Mouse (Mus musculus): Measurements from ENCODE around the gene Gm7247. TPM values are rescaled to one million over a fixed set of nuclear protein-coding genes. Genes with fewer than 3 reads are reported as not detected.

The Gm7247 gene
- not detected in 2 replicates for polyA plus RNA-seq (2014; fragmentation: Nextera tagmentation; extraction: Ambion mirVana)

DNA sequence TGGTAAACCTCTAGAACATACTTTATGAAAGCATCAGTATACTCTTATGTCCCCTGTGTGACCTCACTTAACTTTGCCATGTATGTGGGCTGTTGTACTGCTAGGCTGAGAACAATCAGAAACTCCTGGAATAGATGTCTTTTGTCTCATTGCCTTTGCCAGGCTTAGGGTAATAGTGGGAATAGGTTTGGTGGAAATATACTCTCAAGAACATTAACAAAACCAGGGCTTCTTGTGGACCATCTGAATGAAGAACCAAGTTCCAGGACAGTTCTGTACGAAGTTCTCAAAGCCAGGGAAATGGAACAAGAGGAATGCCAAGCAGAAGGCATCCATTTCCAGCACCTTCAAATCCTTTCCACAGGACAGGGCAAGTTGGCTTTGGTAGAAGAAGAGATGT, at the start of gene Gm7247:
Gene Gm7247 (plus strand): TSS at position 301 of the 400 bp plus-strand sequence.
- no peak for ATAC-seq (ENCODE audit: insufficient read depth, low FRiP score, low TSS enrichment)
- H3K4me1 ChIP-seq (ENCODE audit: control insufficient read depth, insufficient read depth, low read length): no peaks in the 10 kb centered on the region

DNA sequence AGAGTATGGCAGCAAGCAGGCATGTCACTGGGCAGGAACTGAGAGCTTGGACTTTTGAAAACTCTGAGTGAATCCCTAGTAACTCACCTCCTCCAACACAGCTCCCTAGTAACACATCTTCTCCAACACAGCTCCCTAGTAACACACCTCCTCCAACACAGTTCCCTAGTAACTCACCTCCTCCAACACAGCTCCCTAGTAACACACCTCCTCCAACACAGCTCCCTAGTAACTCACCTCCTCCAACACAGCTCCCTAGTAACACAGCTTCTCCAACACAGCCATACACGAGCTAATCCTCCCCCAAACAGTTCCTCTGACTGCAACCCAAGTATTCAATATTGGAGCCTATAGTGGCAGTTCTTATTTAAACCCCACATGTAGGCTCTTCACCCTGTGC, 37.6 kb upstream of the Gm7247 start:
- H3K4me1 ChIP-seq (ENCODE audit: control insufficient read depth, insufficient read depth, low read length): no peaks in the 10 kb centered on the region
- no peak overlapping the region for H3K9ac ChIP-seq (ENCODE audit: low read length)
- H3K9me3 ChIP-seq (ENCODE audit: control insufficient read depth, low read length): no peaks in the 10 kb centered on the region
- H3K4me2 ChIP-seq (ENCODE audit: low read depth): no peak overlapping the region
- DNase-seq (ENCODE audit: low spot score) (no peak), ATAC-seq (ENCODE audit: insufficient read depth, low FRiP score, low TSS enrichment) (no peak)
- no peaks in the 10 kb centered on the region for H3K27me3 ChIP-seq (ENCODE audit: control insufficient read depth, insufficient read depth, low read length)
- no peaks in the 10 kb centered on the region for H3K36me3 ChIP-seq (ENCODE audit: control insufficient read depth, insufficient read depth, low read length)
- 48% methylated on average over 1 of the region's 1 CpGs for WGBS
- no peak overlapping the region for H3K27ac ChIP-seq (ENCODE audit: low read depth, low read length)
- H3K4me3 ChIP-seq (ENCODE audit: low read depth, low read length): no peak overlapping the region

More for the DNA sequence above, at the start of gene Gm7247:
- H3K9ac ChIP-seq (ENCODE audit: low read length): no peak within 1 kb of the TSS
- H3K9me3 ChIP-seq (ENCODE audit: control insufficient read depth, low read length): no peaks in the 10 kb centered on the region
- DNase-seq (ENCODE audit: low spot score): no peak
- H3K4me2 ChIP-seq (ENCODE audit: low read depth): no peak within 1 kb of the TSS
- 75% methylated on average over 1 of the region's 1 CpGs for WGBS
- no peak within 1 kb of the TSS for H3K4me3 ChIP-seq (ENCODE audit: low read depth, low read length)
- no peaks in the 10 kb centered on the region for H3K36me3 ChIP-seq (ENCODE audit: control insufficient read depth, insufficient read depth, low read length)
- H3K27ac ChIP-seq (ENCODE audit: low read depth, low read length): no peak within 1 kb of the TSS
- H3K27me3 ChIP-seq (ENCODE audit: control insufficient read depth, insufficient read depth, low read length): no peaks in the 10 kb centered on the region; the same call in 1 of the 2 replicates

DNA sequence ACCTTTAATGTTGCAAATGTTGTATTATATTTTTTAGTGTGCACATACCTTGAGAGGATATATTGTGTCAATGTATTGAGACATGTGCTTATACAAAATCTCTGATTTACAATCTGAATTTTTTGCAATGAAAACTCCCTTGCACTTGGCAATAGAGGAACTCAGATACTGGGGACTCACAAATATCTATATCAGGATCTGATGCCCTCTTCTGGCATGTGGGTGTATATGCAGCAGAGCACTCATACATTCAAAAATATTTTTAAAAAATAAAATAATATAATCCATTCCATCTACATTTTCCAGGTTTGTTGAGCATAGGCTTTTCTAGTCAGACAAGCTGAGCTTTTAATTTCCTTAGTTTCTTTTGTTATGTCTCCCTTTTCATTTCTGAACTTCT, 15.5 kb upstream of the Gm7247 start:
- Histone ChIP-seq H3K27me3 (ENCODE audit: control insufficient read depth, insufficient read depth, low read length) (no peaks in the 10 kb centered on the region), H3K9me3 (ENCODE audit: control insufficient read depth, low read length) (no peaks in the 10 kb centered on the region), H3K9ac (ENCODE audit: low read length) (no peak overlapping the region), H3K4me3 (ENCODE audit: low read depth, low read length) (no peak overlapping the region), H3K36me3 (ENCODE audit: control insufficient read depth, insufficient read depth, low read length) (no peaks in the 10 kb centered on the region), H3K4me2 (ENCODE audit: low read depth) (no peak overlapping the region), H3K27ac (ENCODE audit: low read depth, low read length) (no peak overlapping the region), H3K4me1 (ENCODE audit: control insufficient read depth, insufficient read depth, low read length) (no peaks in the 10 kb centered on the region)
- DNase-seq (ENCODE audit: low spot score): no peak
- no peak for ATAC-seq (ENCODE audit: insufficient read depth, low FRiP score, low TSS enrichment)

DNA sequence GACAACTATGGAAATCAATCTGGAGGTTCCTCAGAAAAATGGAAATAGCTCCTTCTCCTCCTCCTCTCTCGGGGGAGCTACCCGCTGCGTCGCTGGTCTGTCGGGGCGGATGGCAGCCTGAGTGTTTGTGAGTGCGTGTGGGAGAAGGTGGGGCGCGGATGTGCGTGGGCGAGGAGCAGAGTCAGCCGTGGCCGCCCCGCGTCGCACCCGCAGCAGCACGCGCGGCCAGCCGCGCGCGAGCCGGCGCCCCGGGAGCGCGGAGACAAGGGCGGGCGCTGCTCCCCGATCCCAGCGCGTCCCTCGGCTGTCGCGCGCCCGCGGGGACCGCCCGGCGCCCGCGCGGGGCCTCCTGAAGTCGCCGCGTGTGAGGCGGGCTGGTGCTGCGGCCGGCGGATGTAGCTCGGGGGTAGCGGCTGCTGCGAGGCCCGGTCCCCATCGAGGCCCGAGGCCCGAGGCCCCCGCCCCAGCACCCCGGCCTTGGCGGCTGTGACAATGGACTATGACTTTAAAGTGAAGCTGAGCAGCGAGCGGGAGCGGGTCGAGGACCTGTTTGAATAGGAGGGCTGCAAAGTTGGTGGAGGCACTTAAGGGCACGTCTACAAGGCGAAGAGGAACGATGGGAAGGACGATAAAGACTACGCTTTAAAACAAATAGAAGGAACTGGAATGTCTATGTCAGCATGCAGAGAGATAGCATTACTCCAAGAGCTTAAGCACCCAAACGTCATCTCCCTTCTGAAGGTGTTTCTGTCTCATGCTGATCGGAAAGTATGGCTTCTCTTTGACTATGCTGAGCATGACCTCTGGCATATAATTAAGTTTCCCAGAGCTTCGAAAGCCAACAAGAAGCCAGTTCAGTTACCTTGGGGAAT, 3.2 kb upstream of the Gm7247 start:
- peak; percentile 77 for ATAC-seq (ENCODE audit: insufficient read depth, low FRiP score, low TSS enrichment)
- Histone ChIP-seq H3K27me3 (ENCODE audit: control insufficient read depth, insufficient read depth, low read length) (no peaks in the 10 kb centered on the region; the same call in 1 of the 2 replicates), H3K9me3 (ENCODE audit: control insufficient read depth, low read length) (no peaks in the 10 kb centered on the region), H3K4me1 (ENCODE audit: control insufficient read depth, insufficient read depth, low read length) (no peaks in the 10 kb centered on the region), H3K27ac (ENCODE audit: low read depth, low read length) (no peak overlapping the region), H3K9ac (ENCODE audit: low read length) (peak overlapping the region; percentile 56), H3K4me2 (ENCODE audit: low read depth) (peak overlapping the region; percentile 72), H3K36me3 (ENCODE audit: control insufficient read depth, insufficient read depth, low read length) (no peaks in the 10 kb centered on the region), H3K4me3 (ENCODE audit: low read depth, low read length) (peak overlapping the region; percentile 40)
- 8% methylated on average over 55 of the region's 75 CpGs for WGBS
- peak; percentile 65 for DNase-seq (ENCODE audit: low spot score)

DNA sequence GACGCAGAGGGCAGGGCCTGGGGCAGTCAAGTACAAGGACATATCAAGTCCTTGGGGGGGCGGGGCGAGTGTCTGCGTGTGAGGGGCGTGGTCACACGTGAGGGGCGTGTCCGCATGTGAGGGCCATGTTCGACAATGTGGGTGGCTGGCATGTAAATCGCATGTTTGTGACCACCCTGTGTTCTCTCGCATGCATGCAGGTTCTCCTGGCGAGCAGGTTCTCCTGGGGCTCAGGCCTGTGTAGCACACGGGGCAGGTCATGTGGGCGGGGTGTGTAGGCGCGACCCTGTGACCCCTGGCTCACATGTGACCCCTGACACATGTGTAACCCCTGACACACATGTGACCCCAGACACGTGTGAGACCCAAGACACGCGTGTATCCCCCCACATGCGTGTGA, 21.2 kb downstream of the Gm7247 start:
- Histone ChIP-seq H3K4me2 (ENCODE audit: low read depth) (no peak overlapping the region), H3K27ac (ENCODE audit: low read depth, low read length) (no peak overlapping the region), H3K4me1 (ENCODE audit: control insufficient read depth, insufficient read depth, low read length) (no peaks in the 10 kb centered on the region), H3K9ac (ENCODE audit: low read length) (no peak overlapping the region), H3K9me3 (ENCODE audit: control insufficient read depth, low read length) (no peaks in the 10 kb centered on the region; the same call in 1 of the 2 replicates), H3K36me3 (ENCODE audit: control insufficient read depth, insufficient read depth, low read length) (no peaks in the 10 kb centered on the region), H3K4me3 (ENCODE audit: low read depth, low read length) (no peak overlapping the region), H3K27me3 (ENCODE audit: control insufficient read depth, insufficient read depth, low read length) (no peaks in the 10 kb centered on the region)
- DNase-seq (ENCODE audit: low spot score): no peak
- WGBS: 96% methylated on average over 20 of the region's 20 CpGs
- ATAC-seq (ENCODE audit: insufficient read depth, low FRiP score, low TSS enrichment): no peak

DNA sequence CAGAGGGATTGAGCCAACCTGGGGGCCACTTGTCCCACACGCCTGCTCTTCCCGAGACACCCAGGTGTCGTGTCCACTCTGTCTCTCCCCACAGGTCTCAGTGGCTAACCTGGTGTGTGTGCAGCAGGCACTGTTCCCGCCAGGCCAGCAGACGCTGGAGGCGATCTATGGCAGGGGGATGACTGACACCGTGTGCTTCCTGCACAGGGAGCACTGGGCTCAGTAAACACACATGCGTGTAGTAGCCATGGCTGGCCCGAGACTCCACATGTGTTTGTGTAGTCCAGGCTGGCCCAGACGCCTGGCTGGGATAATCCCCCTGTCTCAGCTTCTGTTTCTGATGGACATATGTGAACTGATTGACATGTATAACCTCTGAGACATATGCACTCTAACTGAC, 22.8 kb downstream of the Gm7247 start:
- Histone ChIP-seq H3K4me1 (ENCODE audit: control insufficient read depth, insufficient read depth, low read length) (no peaks in the 10 kb centered on the region), H3K27me3 (ENCODE audit: control insufficient read depth, insufficient read depth, low read length) (no peaks in the 10 kb centered on the region), H3K27ac (ENCODE audit: low read depth, low read length) (no peak overlapping the region), H3K36me3 (ENCODE audit: control insufficient read depth, insufficient read depth, low read length) (no peaks in the 10 kb centered on the region), H3K9me3 (ENCODE audit: control insufficient read depth, low read length) (no peaks in the 10 kb centered on the region; the same call in 1 of the 2 replicates), H3K9ac (ENCODE audit: low read length) (no peak overlapping the region), H3K4me2 (ENCODE audit: low read depth) (no peak overlapping the region), H3K4me3 (ENCODE audit: low read depth, low read length) (no peak overlapping the region)
- ATAC-seq (ENCODE audit: insufficient read depth, low FRiP score, low TSS enrichment) (no peak), DNase-seq (ENCODE audit: low spot score) (peak; percentile 24)
- WGBS: 96% methylated on average over 10 of the region's 10 CpGs

DNA sequence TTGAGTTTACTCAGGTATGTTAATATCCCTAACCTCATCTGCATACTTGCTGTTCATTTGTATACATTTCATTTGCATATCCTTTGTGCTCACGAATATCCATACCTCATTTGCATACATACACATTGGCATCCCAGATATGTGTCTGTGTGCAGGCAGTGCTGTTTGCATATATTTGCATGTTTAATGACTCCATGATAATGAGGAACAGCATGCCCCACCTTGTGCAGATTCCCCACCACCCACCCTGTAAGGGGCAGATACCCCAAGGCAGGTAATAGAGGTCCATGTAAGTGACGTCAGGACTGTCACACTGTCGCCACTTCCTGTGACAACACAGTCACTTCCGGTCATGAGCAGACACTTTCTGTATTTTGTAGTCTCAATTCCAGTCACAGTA, 24.2 kb downstream of the Gm7247 start:
- Histone ChIP-seq H3K9ac (ENCODE audit: low read length) (no peak overlapping the region), H3K9me3 (ENCODE audit: control insufficient read depth, low read length) (no peaks in the 10 kb centered on the region; the same call in 1 of the 2 replicates), H3K4me3 (ENCODE audit: low read depth, low read length) (no peak overlapping the region), H3K4me1 (ENCODE audit: control insufficient read depth, insufficient read depth, low read length) (no peaks in the 10 kb centered on the region), H3K27me3 (ENCODE audit: control insufficient read depth, insufficient read depth, low read length) (no peaks in the 10 kb centered on the region), H3K27ac (ENCODE audit: low read depth, low read length) (no peak overlapping the region), H3K4me2 (ENCODE audit: low read depth) (no peak overlapping the region), H3K36me3 (ENCODE audit: control insufficient read depth, insufficient read depth, low read length) (no peaks in the 10 kb centered on the region)
- 84% methylated on average over 4 of the region's 4 CpGs for WGBS
- peak; percentile 78 for ATAC-seq (ENCODE audit: insufficient read depth, low FRiP score, low TSS enrichment)
- DNase-seq (ENCODE audit: low spot score): peak; percentile 44

DNA sequence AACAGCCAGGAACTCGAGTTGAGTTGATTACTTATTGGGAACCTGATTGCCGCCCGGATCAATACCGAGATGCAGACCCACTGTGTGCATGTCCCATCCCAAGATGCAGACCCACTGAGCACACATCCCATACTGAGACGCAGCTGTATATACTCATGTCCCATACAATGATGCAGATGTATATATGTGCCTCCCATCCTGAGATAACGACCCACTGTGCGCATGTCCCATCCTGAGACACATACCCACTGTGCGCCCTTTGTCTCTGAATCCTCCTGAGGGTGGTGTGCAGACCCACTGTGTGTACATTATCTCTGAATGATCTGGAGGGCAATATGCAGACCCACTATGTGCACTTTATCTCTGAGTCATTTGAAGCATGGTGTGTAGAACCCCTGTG, 26.2 kb downstream of the Gm7247 start:
- Histone ChIP-seq H3K27ac (ENCODE audit: low read depth, low read length) (no peak overlapping the region), H3K4me1 (ENCODE audit: control insufficient read depth, insufficient read depth, low read length) (no peaks in the 10 kb centered on the region), H3K9ac (ENCODE audit: low read length) (no peak overlapping the region), H3K4me3 (ENCODE audit: low read depth, low read length) (no peak overlapping the region), H3K36me3 (ENCODE audit: control insufficient read depth, insufficient read depth, low read length) (no peaks in the 10 kb centered on the region), H3K4me2 (ENCODE audit: low read depth) (no peak overlapping the region), H3K9me3 (ENCODE audit: control insufficient read depth, low read length) (no peaks in the 10 kb centered on the region; the same call in 1 of the 2 replicates), H3K27me3 (ENCODE audit: control insufficient read depth, insufficient read depth, low read length) (no peaks in the 10 kb centered on the region)
- 93% methylated on average over 8 of the region's 8 CpGs for WGBS
- DNase-seq (ENCODE audit: low spot score) (no peak), ATAC-seq (ENCODE audit: insufficient read depth, low FRiP score, low TSS enrichment) (no peak)

DNA sequence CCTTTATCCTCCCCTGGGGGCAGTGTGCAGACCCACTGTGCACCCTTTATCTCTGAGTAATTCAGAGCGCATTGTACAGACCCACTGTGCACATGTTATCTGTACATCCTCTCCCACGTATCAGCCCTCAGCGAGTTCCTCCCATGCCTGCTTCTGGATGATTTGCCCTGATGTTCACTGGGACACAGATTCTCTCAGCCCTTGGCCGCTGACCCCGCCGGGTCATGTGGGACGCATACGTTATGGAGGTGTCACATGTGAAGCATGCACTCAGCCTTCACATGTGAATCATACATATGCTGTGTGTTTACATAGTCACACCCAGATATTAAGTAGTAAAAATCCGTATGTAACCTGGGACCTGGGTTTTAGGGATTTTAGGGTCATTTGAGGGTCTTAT, 26.7 kb downstream of the Gm7247 start:
- Histone ChIP-seq H3K36me3 (ENCODE audit: control insufficient read depth, insufficient read depth, low read length) (no peaks in the 10 kb centered on the region), H3K9ac (ENCODE audit: low read length) (no peak overlapping the region), H3K27me3 (ENCODE audit: control insufficient read depth, insufficient read depth, low read length) (no peaks in the 10 kb centered on the region), H3K9me3 (ENCODE audit: control insufficient read depth, low read length) (no peaks in the 10 kb centered on the region; the same call in 1 of the 2 replicates), H3K27ac (ENCODE audit: low read depth, low read length) (no peak overlapping the region), H3K4me3 (ENCODE audit: low read depth, low read length) (no peak overlapping the region), H3K4me2 (ENCODE audit: low read depth) (no peak overlapping the region), H3K4me1 (ENCODE audit: control insufficient read depth, insufficient read depth, low read length) (no peaks in the 10 kb centered on the region)
- DNase-seq (ENCODE audit: low spot score) (peak; percentile 44), ATAC-seq (ENCODE audit: insufficient read depth, low FRiP score, low TSS enrichment) (no peak)
- 94% methylated on average over 9 of the region's 9 CpGs for WGBS

All from neural tube, embryonic 11.5 days (tissue).